Mouse (Mus musculus): ENCODE measurements around the gene Kif17. TPM values are rescaled to one million over a fixed set of nuclear protein-coding genes. Genes with fewer than 3 reads are reported as not detected.

The Kif17 gene
- polyA plus RNA-seq (2015; fragmentation: Nextera tagmentation; extraction: Ambion mirVana), result 0.76 and 0.79 TPM in 2 replicates

DNA sequence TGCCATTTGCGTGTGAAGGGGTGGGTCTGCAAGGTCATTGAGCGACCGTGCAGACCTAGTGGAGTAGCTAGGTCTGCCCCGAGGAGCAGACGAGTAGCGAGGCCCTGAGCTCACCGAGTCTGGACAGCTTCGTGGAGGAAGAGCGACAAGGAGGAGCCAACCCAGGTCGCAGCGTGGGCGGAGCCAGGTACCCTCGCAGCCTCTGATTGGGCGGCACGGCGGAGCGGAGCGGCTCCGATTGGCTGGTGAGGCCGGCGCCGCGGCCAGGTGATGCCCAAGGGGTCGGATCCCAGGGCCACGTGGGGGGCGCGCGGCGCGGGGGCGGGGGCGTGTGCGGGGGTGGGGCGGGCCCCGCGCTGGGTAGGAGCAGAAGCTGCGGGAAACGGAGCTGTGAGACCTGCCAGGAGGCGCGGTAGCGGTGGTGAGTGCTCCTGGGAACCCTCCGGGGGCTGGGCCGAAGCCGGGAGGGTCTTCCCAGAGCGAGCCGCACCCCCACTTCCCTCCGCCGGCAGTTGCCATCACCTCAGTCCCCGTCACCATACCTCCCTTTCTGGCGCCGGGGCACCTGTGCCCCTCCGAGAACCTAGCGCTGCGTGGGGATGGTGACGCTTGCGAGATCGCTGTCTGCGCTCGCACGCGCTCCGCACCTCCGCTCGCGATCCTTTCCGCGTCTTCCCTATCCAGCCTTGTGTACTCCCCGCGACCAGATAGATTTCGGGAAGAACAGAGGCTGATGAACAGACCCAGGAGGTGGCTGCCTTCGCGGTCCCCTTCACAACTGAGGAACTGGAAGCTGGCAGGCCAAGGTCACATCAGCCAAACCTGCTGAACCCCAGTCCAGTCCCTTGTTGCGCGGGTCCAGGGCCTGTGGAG is at the start of gene Kif17, which contains the start of gene Sh2d5:
Gene Kif17 (plus strand): TSS at position 348 of the 873 bp plus-strand sequence.
Gene Sh2d5 (plus strand): TSS at position 316 of the 873 bp plus-strand sequence.
- under 1% methylated on average over 68 of the region's 74 CpGs for WGBS
- peak within 1 kb of the TSS; percentile 76 for H3K9ac ChIP-seq
- peak within 1 kb of the TSS; percentile 98 for H3K4me2 ChIP-seq
- H3K27me3 ChIP-seq (replicated peaks), result peaks cover 66% of the 10 kb centered on the region
- peak within 1 kb of the TSS; percentile 60 for H3K4me3 ChIP-seq
- H3K9me3 ChIP-seq, result no peaks in the 10 kb centered on the region
- H3K4me1 ChIP-seq, result peaks cover 35% of the 10 kb centered on the region
- peak; percentile 66 for ATAC-seq (ENCODE audit: extremely low read depth, insufficient number of reproducible peaks, low FRiP score, low TSS enrichment)
- peaks cover 28% of the 10 kb centered on the region for H3K36me3 ChIP-seq
- no peak within 1 kb of the TSS for H3K27ac ChIP-seq (replicated peaks)

- ATAC-seq (ENCODE audit: extremely low read depth, insufficient number of reproducible peaks, low FRiP score, low TSS enrichment), result no peak
- Histone ChIP-seq H3K36me3 (peaks cover 96% of the 10 kb centered on the region), H3K4me2 (no peak overlapping the region), H3K9me3 (no peaks in the 10 kb centered on the region), H3K9ac (no peak overlapping the region), H3K4me1 (no peaks in the 10 kb centered on the region), H3K27ac (replicated peaks) (no peak overlapping the region), H3K4me3 (no peak overlapping the region), H3K27me3 (replicated peaks) (no peaks in the 10 kb centered on the region)
- WGBS, result 72% methylated on average over 3 of the region's 3 CpGs
Observed at GRCm38 (mm10) chr4:138200769-138201168, 49.5 kb upstream of the Kif17 start.

- no peaks in the 10 kb centered on the region for H3K27me3 ChIP-seq (replicated peaks)
- H3K27ac ChIP-seq (replicated peaks), result peak overlapping the region; percentile 28; the same call in 1 of the 2 replicates
- peaks cover 95% of the 10 kb centered on the region for H3K36me3 ChIP-seq
- no peak overlapping the region for H3K4me3 ChIP-seq
- H3K4me1 ChIP-seq, result no peaks in the 10 kb centered on the region
- no peak overlapping the region for H3K4me2 ChIP-seq
- no peak overlapping the region for H3K9ac ChIP-seq
- no peak for ATAC-seq (ENCODE audit: extremely low read depth, insufficient number of reproducible peaks, low FRiP score, low TSS enrichment)
- WGBS, result 43% methylated on average over 9 of the region's 9 CpGs
- no peaks in the 10 kb centered on the region for H3K9me3 ChIP-seq
Observed at GRCm38 (mm10) chr4:138201696-138202095, 48.5 kb upstream of the Kif17 start.

DNA sequence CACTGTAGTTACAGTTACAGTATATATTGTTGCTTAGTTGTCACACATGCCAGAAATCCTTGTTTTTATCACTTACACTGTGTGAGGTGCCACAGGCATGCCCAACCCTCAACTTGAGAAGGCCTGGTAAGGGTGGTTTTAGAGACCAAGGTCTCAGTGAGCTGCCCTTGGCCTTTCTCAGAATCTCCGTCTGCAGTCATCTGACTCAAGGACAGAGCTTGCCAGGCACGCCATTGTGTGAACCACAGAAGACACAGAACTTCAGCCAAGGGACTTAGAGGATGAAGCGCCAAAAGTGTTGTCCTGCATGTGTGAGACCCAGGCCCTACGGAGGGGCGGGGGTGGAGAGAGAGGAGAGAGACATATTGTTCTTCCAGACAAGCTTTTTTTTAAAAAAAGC is 40.1 kb upstream of the Kif17 start:
- ATAC-seq (ENCODE audit: extremely low read depth, insufficient number of reproducible peaks, low FRiP score, low TSS enrichment), result no peak

DNA sequence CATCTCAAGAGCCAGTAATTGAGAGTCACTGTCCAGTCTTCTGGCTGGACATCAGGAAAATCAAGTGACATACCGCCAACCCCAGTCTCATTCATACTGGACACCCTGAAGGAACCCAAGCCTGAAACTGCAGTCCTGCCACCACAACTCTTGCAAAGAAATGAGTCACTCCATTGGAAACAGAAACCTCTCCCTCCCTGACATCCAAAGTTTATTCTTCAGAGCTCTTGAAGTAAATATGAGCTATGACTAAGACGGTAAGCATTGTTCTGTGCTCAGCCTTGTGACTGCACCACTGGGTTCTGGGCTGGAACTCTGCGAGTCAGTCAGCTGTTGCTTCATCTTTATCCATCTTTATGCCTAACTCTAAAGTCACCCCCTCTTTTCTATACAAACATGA is 36.4 kb upstream of the Kif17 start:
- WGBS, result 79% methylated on average over 3 of the region's 3 CpGs
- H3K9ac ChIP-seq, result no peak overlapping the region
- ATAC-seq (ENCODE audit: extremely low read depth, insufficient number of reproducible peaks, low FRiP score, low TSS enrichment), result no peak

More for the DNA sequence above, 40.1 kb upstream of the Kif17 start:
- Histone ChIP-seq H3K27me3 (replicated peaks) (no peaks in the 10 kb centered on the region), H3K4me3 (no peak overlapping the region), H3K36me3 (peaks cover 53% of the 10 kb centered on the region), H3K4me1 (0 out of 2 replicates have a peak, but pooled peaks cover under 1% of the 10 kb centered on the region), H3K27ac (replicated peaks) (no peak overlapping the region), H3K9ac (no peak overlapping the region), H3K9me3 (no peaks in the 10 kb centered on the region), H3K4me2 (no peak overlapping the region)
- 77% methylated on average over 5 of the region's 5 CpGs for WGBS

GRCm38 (mm10) chr4:138215671-138216199 is 34.5 kb upstream of the Kif17 start:
- Histone ChIP-seq H3K9me3 (no peaks in the 10 kb centered on the region), H3K36me3 (peaks cover under 1% of the 10 kb centered on the region; the same call in 1 of the 2 replicates), H3K9ac (peak overlapping the region; percentile 98), H3K4me2 (peak overlapping the region; percentile 93), H3K27ac (replicated peaks) (peak overlapping the region; percentile 100), H3K27me3 (replicated peaks) (no peaks in the 10 kb centered on the region), H3K4me3 (peak overlapping the region; percentile 99), H3K4me1 (peaks cover 42% of the 10 kb centered on the region)
- ATAC-seq (ENCODE audit: extremely low read depth, insufficient number of reproducible peaks, low FRiP score, low TSS enrichment), result no peak
- 49% methylated on average over 13 of the region's 13 CpGs for WGBS

More for the DNA sequence above, 36.4 kb upstream of the Kif17 start:
- Histone ChIP-seq H3K36me3 (peaks cover 17% of the 10 kb centered on the region), H3K27ac (replicated peaks) (no peak overlapping the region), H3K4me3 (no peak overlapping the region), H3K9me3 (no peaks in the 10 kb centered on the region), H3K4me1 (peaks cover 23% of the 10 kb centered on the region), H3K27me3 (replicated peaks) (no peaks in the 10 kb centered on the region), H3K4me2 (no peak overlapping the region)

GRCm38 (mm10) chr4:138216200-138216890 is 33.9 kb upstream of the Kif17 start, which contains the start of gene Hp1bp3:
Hp1bp3 (plus strand) TSS chr4:138216296.
- WGBS, result under 1% methylated on average over 73 of the region's 84 CpGs
- Histone ChIP-seq H3K9me3 (no peaks in the 10 kb centered on the region), H3K4me1 (peaks cover 48% of the 10 kb centered on the region), H3K4me3 (peak within 1 kb of the TSS; percentile 99), H3K27ac (replicated peaks) (peak within 1 kb of the TSS; percentile 100), H3K9ac (peak within 1 kb of the TSS; percentile 99), H3K4me2 (peak within 1 kb of the TSS; percentile 93), H3K27me3 (replicated peaks) (no peaks in the 10 kb centered on the region), H3K36me3 (peaks cover under 1% of the 10 kb centered on the region; the same call in 1 of the 2 replicates)
- ATAC-seq (ENCODE audit: extremely low read depth, insufficient number of reproducible peaks, low FRiP score, low TSS enrichment), result peak; percentile 53

DNA sequence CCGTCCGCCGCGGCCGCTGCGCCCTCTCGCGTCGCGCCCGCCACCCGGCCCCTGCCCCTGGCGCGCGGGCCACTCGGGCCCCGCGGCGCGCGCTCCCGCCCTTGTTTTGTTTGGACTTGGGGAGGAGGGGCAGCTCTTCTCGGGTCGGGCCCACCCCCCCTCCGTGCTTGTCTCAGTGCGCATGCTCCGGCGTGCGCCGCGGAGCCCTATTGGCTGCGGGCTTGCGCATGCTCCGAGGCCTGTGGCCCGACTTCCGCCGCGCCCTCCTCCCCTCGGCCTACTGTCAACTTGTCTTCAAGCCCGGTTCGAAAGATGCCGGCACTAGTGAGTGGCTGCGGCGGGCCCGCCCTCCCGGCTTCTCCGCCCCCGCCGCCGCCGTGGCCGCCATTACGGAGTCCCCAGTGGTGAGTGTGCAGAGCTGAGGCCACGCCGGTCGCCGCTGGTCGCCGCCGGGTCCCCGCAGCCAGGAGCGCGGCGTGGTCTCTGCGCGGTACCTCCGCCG is 33.3 kb upstream of the Kif17 start:
- Histone ChIP-seq H3K4me1 (peaks cover 50% of the 10 kb centered on the region), H3K27me3 (replicated peaks) (no peaks in the 10 kb centered on the region), H3K9ac (peak overlapping the region; percentile 99), H3K36me3 (peaks cover 5% of the 10 kb centered on the region), H3K27ac (replicated peaks) (peak overlapping the region; percentile 100), H3K4me3 (peak overlapping the region; percentile 99), H3K4me2 (peak overlapping the region; percentile 93), H3K9me3 (no peaks in the 10 kb centered on the region)
- WGBS, result 0% methylated on average over 50 of the region's 68 CpGs
- peak; percentile 97 for ATAC-seq (ENCODE audit: extremely low read depth, insufficient number of reproducible peaks, low FRiP score, low TSS enrichment)

DNA sequence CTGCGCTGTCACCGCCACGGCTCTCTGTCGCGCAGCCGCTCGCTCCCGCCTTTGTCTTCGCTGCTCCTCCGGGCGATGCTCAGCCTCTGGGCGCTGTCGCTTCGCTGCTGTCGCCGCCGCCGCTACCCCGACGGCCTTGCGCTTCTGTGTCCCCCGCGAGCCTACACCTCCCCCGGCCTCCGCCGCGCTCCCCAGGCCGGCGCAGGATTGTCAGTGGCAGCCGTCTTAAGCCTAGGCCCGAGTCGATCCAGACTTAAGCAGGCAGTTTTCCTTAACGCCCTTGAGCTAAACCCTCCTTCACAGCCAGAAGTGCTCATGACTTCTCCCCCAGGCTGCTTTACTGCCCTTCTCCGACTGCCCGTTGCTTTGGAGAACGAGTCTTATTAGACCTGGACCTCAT is 32.8 kb upstream of the Kif17 start:
- Histone ChIP-seq H3K27ac (replicated peaks) (peak overlapping the region; percentile 100), H3K9ac (peak overlapping the region; percentile 99), H3K9me3 (no peaks in the 10 kb centered on the region), H3K4me3 (peak overlapping the region; percentile 99), H3K36me3 (peaks cover 10% of the 10 kb centered on the region), H3K4me1 (peaks cover 53% of the 10 kb centered on the region), H3K27me3 (replicated peaks) (no peaks in the 10 kb centered on the region), H3K4me2 (peak overlapping the region; percentile 93)
- under 1% methylated on average over 34 of the region's 36 CpGs for WGBS
- peak; percentile 2; the same call in 1 of the 2 replicates for ATAC-seq (ENCODE audit: extremely low read depth, insufficient number of reproducible peaks, low FRiP score, low TSS enrichment)

DNA sequence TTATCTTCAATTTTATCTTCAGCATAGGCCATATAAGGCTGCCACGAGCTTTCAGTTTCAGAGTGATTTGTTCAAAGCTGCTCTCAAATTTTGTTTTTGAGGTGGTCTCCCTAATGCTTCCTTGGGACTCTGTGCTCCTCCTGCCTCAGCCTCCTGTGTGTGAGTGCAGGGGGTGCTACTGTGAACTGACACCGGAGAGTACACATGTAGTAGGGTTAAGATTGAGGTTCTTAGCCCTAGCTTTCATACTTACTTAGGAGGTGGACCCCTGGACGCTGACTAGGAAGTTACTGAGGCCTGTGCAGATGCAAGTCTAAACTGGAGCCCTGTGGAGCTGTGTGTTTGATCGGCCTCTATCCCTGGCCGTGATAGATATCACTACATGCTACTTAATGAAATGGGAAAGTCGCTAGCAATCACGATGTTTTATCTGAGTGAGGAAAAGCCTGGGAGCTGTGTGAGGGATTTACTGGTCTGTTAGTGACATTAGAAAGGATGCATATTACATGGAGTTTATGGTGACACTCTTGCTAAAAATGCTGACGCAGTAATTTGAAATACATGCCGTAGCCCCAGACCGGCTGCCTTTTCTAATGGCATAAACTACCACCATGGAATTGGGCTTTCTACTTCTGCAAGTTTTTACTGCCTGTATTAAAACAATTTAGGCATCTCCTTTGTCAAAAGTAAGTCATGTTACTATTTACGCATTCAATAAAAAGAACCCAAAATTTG is 32.1 kb upstream of the Kif17 start:
- Histone ChIP-seq H3K4me2 (peak overlapping the region; percentile 93), H3K27me3 (replicated peaks) (no peaks in the 10 kb centered on the region), H3K4me3 (peak overlapping the region; percentile 99), H3K4me1 (peaks cover 56% of the 10 kb centered on the region), H3K9ac (peak overlapping the region; percentile 99), H3K9me3 (no peaks in the 10 kb centered on the region), H3K27ac (replicated peaks) (peak overlapping the region; percentile 100), H3K36me3 (peaks cover 16% of the 10 kb centered on the region)
- WGBS, result 72% methylated on average over 11 of the region's 11 CpGs
- no peak for ATAC-seq (ENCODE audit: extremely low read depth, insufficient number of reproducible peaks, low FRiP score, low TSS enrichment)

Measured in heart, embryonic 13.5 days (tissue).